Comparison of ENCODE assay signal across 32 mouse cellular contexts in genomic region chr2:145840910-145841870, GRCm38 (mm10).
DNase-seq lines count a peak whose midpoint lies in the region; ATAC-seq and TF ChIP-seq lines count a peak whose summit lies in the region.
"Had no signal": no experiment of that assay in that cellular context is flagged by ENCODE, and none has a peak within 500 bp of the region (broad histone marks: within the 10 kb centered on the region; RNA-seq: fewer than 3 reads in every experiment).

No protein-coding gene starts in this region.

- TF ChIP-seq CTCF in C2C12 (IDR thresholded peaks at IDR 0.05; ENCODE audit: control insufficient read depth, insufficient read depth, insufficient read length), result no peak
- no peak for TF ChIP-seq CTCF in intestine, postnatal 0 days (IDR thresholded peaks at IDR 0.05; ENCODE audit: low read depth)

- H3K27me3 ChIP-seq in C2C12 (ENCODE audit: control insufficient read depth, insufficient read depth, insufficient read length), result no peaks in the 10 kb centered on the region
- H3K27me3 ChIP-seq in intestine, postnatal 0 days (replicated peaks; ENCODE audit: control insufficient read depth, insufficient read depth, low read length), result no peaks in the 10 kb centered on the region
- H3K27me3 ChIP-seq: CH12.LX; embryonic facial prominence, embryonic 13.5 days; forebrain, embryonic 15.5 days; heart, embryonic 13.5 days; midbrain, embryonic 15.5 days had no signal

- peaks cover 5% of the 10 kb centered on the region; the same call in 1 of the 2 replicates for H3K4me1 ChIP-seq in intestine, postnatal 0 days (replicated peaks; ENCODE audit: control insufficient read depth, insufficient read depth, low read length)
- H3K4me1 ChIP-seq: embryonic facial prominence, embryonic 13.5 days; forebrain, embryonic 15.5 days had no signal

- no peaks in the 10 kb centered on the region for H3K79me3 ChIP-seq in C2C12 (ENCODE audit: low read depth)

- H3ac ChIP-seq in C2C12 (ENCODE audit: control insufficient read depth, insufficient read length, low read depth), result no peak overlapping the region

- WGBS in intestine, postnatal 0 days, result 49% methylated on average over 12 of the region's 12 CpGs

- H3K27ac ChIP-seq in intestine, postnatal 0 days (ENCODE audit: low read depth, low read length), result peak overlapping the region; percentile 51; the same call in 1 of the 2 replicates
- H3K27ac ChIP-seq: embryonic facial prominence, embryonic 13.5 days; forebrain, embryonic 10.5 days; forebrain, embryonic 15.5 days; gastrocnemius, adult 2 months; heart, embryonic 13.5 days; liver, embryonic 14.5 days; midbrain, embryonic 10.5 days; stomach, postnatal 0 days had no signal

- no peaks in the 10 kb centered on the region for H3K9me3 ChIP-seq in intestine, postnatal 0 days (ENCODE audit: control insufficient read depth)
- H3K9me3 ChIP-seq: embryonic facial prominence, embryonic 13.5 days; forebrain, embryonic 10.5 days; forebrain, embryonic 15.5 days; heart, embryonic 13.5 days; midbrain, embryonic 10.5 days; midbrain, embryonic 15.5 days had no signal

- ATAC-seq in activated CD4-positive, CD25-positive, alpha-beta regulatory T cell, adult 4 months, result peak; percentile 62
- peak; percentile 87 for ATAC-seq in intestine, postnatal 0 days
- ATAC-seq: forebrain, embryonic 15.5 days had no signal

- H3K9ac ChIP-seq in intestine, postnatal 0 days (ENCODE audit: low read depth, low read length), result no peak overlapping the region
- H3K9ac ChIP-seq: embryonic facial prominence, embryonic 13.5 days; forebrain, embryonic 15.5 days; heart, embryonic 13.5 days; liver, embryonic 14.5 days; lung, embryonic 14.5 days; midbrain, embryonic 15.5 days had no signal

- peak; percentile 42 for DNase-seq in 3T3-L1 (ENCODE audit: low read depth, low spot score)
- no peak for DNase-seq in layer of hippocampus, adult 8-10 months (ENCODE audit: low spot score in 2 of 2)
- no peak for DNase-seq in heart, postnatal 4 days
- DNase-seq in spleen, postnatal 14 days (ENCODE audit: low spot score in 2 of 2), result no peak
- DNase-seq: adrenal gland, postnatal 25 days; cerebellum, adult 18-20 months; cerebellum, postnatal 10 days; gastrocnemius, adult 2 months; gastrocnemius, postnatal 36 days; heart, adult 18-20 months; heart, postnatal 10 days; kidney, adult 2 months; kidney, postnatal 25 days; layer of hippocampus, postnatal 36 days; liver; lung, embryonic 14.5 days; right cerebral cortex, postnatal 25 days; spleen, adult 18-20 months; thymus, adult 2 months; thymus, postnatal 36 days had no signal

- H3K79me2 ChIP-seq in C2C12 (ENCODE audit: control insufficient read depth, insufficient read depth), result no peaks in the 10 kb centered on the region

- H3K4me2 ChIP-seq in intestine, postnatal 0 days (replicated peaks; ENCODE audit: low read depth), result no peak overlapping the region; the same call in 1 of the 2 replicates
- H3K4me2 ChIP-seq: embryonic facial prominence, embryonic 13.5 days; forebrain, embryonic 15.5 days; heart, embryonic 13.5 days; lung, embryonic 14.5 days; midbrain, embryonic 15.5 days had no signal

- H3K36me3 ChIP-seq in C2C12 (ENCODE audit: control insufficient read depth, insufficient read depth), result no peaks in the 10 kb centered on the region
- peaks cover 14% of the 10 kb centered on the region; the same call in 1 of the 2 replicates for H3K36me3 ChIP-seq in intestine, postnatal 0 days (ENCODE audit: control insufficient read depth, insufficient read depth)
- H3K36me3 ChIP-seq: forebrain, embryonic 10.5 days; forebrain, embryonic 15.5 days; midbrain, embryonic 10.5 days; midbrain, embryonic 15.5 days had no signal

- H3K4me3 ChIP-seq in C2C12 (ENCODE audit: insufficient read depth, poor library complexity, severe bottlenecking), result no peak overlapping the region
- no peak overlapping the region for H3K4me3 ChIP-seq in intestine, postnatal 0 days (ENCODE audit: low read depth, low read length)
- H3K4me3 ChIP-seq: embryonic facial prominence, embryonic 13.5 days; forebrain, embryonic 10.5 days; forebrain, embryonic 15.5 days; gastrocnemius, adult 2 months; heart, embryonic 13.5 days; midbrain, embryonic 10.5 days; midbrain, embryonic 15.5 days had no signal

TF ChIP-seq in C2C12, 6 proteins besides CTCF, POLR2A, EP300 and RAD21:
- TF ChIP-seq FOSL1 (IDR thresholded peaks at IDR 0.05; ENCODE audit: insufficient read depth, low read length, poor library complexity, severe bottlenecking), result peak; percentile 44
- TF ChIP-seq USF1 (IDR thresholded peaks at IDR 0.05; ENCODE audit: low read depth), result peak; percentile 90
- TF ChIP-seq CEBPB (IDR thresholded peaks at IDR 0.05; ENCODE audit: low read depth), result no peak
- TF ChIP-seq MYOD1 (IDR thresholded peaks at IDR 0.05; ENCODE audit: control insufficient read depth, insufficient read length, low read depth), result peak; percentile 55
- TF ChIP-seq MAX (IDR thresholded peaks at IDR 0.05), result no peak
TF ChIP-seq in C2C12: peak in this region for 3.
